Mouse (Mus musculus) monocyte, adult 5-6 weeks (primary cell): ENCODE measurements around the gene Tsc2. TPM values are rescaled to one million over a fixed set of nuclear protein-coding genes. Genes with fewer than 3 reads are reported as not detected.

Experiments used
- ATAC-seq: fragments of 153-309, 156-312 bp; replicated peaks from 2 replicates; pipeline ENCODE4 v1.8.0; 2017; ENCODE audit warnings: mild to moderate bottlenecking; ENCODE audit not compliant: low TSS enrichment, insufficient number of reproducible peaks, severe bottlenecking, poor library complexity, low FRiP score
- total RNA-seq: library from RNA; stranded (forward); fragments of 200-1000, 200-491, 200-594 nt; gene quantifications from 3 replicates; pipeline ENCODE4 v1.2.3, GENCODE M21; 2017

The Tsc2 gene
- total RNA-seq, 1 experiment from 2014 or later, result 20.2 TPM

GRCm38 (mm10) chr17:24590943-24591342 is 41.5 kb downstream of the Tsc2 start:
- no peak for ATAC-seq

GRCm38 (mm10) chr17:24586532-24586931 is 45.9 kb downstream of the Tsc2 start:
- no peak for ATAC-seq

GRCm38 (mm10) chr17:24584520-24584919 is 47.9 kb downstream of the Tsc2 start:
- no peak for ATAC-seq

- 0 out of 2 replicates have a peak, but pooled peaks have one; percentile 59 for ATAC-seq
Measured at GRCm38 (mm10) chr17:24583599-24584460, 48.6 kb downstream of the Tsc2 start.

GRCm38 (mm10) chr17:24580287-24580686 is 52.1 kb downstream of the Tsc2 start:
- ATAC-seq, result no peak

GRCm38 (mm10) chr17:24579532-24579931 is 52.9 kb downstream of the Tsc2 start:
- no peak for ATAC-seq

- ATAC-seq, result no peak
Measured at GRCm38 (mm10) chr17:24573811-24574210, 58.6 kb downstream of the Tsc2 start.

GRCm38 (mm10) chr17:24572651-24573245 is 59.7 kb downstream of the Tsc2 start:
- ATAC-seq, result no peak

GRCm38 (mm10) chr17:24569837-24570236 is 62.6 kb downstream of the Tsc2 start:
- ATAC-seq, result no peak

GRCm38 (mm10) chr17:24567034-24567779 is 65.2 kb downstream of the Tsc2 start:
- ATAC-seq, result no peak

GRCm38 (mm10) chr17:24565792-24566191 is 66.6 kb downstream of the Tsc2 start:
- ATAC-seq, result no peak

GRCm38 (mm10) chr17:24565092-24565491 is 67.3 kb downstream of the Tsc2 start:
- ATAC-seq, result no peak

- no peak for ATAC-seq
Measured at GRCm38 (mm10) chr17:24564422-24564821, 68.0 kb downstream of the Tsc2 start.

- ATAC-seq, result 0 out of 2 replicates have a peak, but pooled peaks have one; percentile 29
Measured at GRCm38 (mm10) chr17:24563638-24564037, 68.8 kb downstream of the Tsc2 start.

- ATAC-seq, result no peak
Measured at GRCm38 (mm10) chr17:24561592-24561991, 70.8 kb downstream of the Tsc2 start.

GRCm38 (mm10) chr17:24560301-24561028 is 72.0 kb downstream of the Tsc2 start:
- no peak for ATAC-seq

- no peak for ATAC-seq
Measured at GRCm38 (mm10) chr17:24559146-24559545, 73.3 kb downstream of the Tsc2 start.

GRCm38 (mm10) chr17:24558600-24559099 is 73.8 kb downstream of the Tsc2 start:
- no peak for ATAC-seq

- no peak for ATAC-seq
Measured at GRCm38 (mm10) chr17:24557091-24557490, 75.3 kb downstream of the Tsc2 start.
